Mouse (Mus musculus) kidney, adult 2 months (tissue): Measurements from ENCODE around the gene Krtap10-10.

ENCODE experiments used
- CTCF ChIP-seq: fragments of 200-500 bp; conservative IDR thresholded peaks from 2 replicates; pipeline ENCODE4 v1.5.1; 2011; ENCODE audit warnings: low read depth, mild to moderate bottlenecking, control low read depth, low read length, moderate library complexity, mixed read lengths; ENCODE audit not compliant: insufficient read depth, insufficient read length
- POLR2A ChIP-seq: fragments of 200-500 bp; IDR thresholded peaks from one replicate; pipeline ENCODE4 v1.6.1; 2011; ENCODE audit warnings: low read depth, low read length, control low read depth

DNA sequence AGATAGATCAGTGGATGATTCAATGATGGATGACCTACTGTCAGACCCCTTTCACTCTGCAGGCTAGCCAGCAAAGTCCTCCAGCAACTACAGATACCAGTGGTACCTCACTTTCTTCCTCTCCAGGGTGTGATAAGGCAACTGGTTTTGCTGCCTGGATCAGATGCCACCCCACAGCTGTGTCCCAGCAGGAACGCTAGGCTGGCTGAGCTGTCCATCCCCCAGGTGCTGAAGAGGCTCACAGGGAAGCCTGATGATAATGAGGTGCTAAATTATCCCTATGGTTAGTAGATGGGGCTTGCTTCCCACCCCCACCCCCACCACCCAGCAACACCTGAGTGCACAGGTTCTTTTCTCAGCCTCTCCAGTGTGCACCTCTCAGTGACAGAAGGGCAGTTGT lies 31.8 kb downstream of the Krtap10-10 start:
- no peak for TF ChIP-seq CTCF
- TF ChIP-seq POLR2A: no peak
